Mouse (Mus musculus) splenic B cell, adult 2 months (primary cell): Measurements from ENCODE around the gene Cx3cl1.
A peak's percentile ranks its signal among the peaks of the same experiment; 100 is the strongest.

Source experiments
- DNase-seq: peaks from one replicate; pipeline ENCODE4 v3.0.0-alpha.2; 2011; ENCODE audit warnings: low read depth, low spot score
- H3K27me3 ChIP-seq: 2 replicates; pipeline ENCODE4 v1.6.1; 2012; ENCODE audit warnings: mild to moderate bottlenecking, low read length, moderate library complexity, mixed read lengths; ENCODE audit not compliant: control insufficient read depth, poor library complexity, insufficient read depth, severe bottlenecking
- H3K36me3 ChIP-seq: 2 replicates; pipeline ENCODE4 v1.6.1; 2012; ENCODE audit warnings: mild to moderate bottlenecking, low read length, moderate library complexity, mixed read lengths; ENCODE audit not compliant: control insufficient read depth, poor library complexity, insufficient read depth, severe bottlenecking

The Cx3cl1 gene

GRCm38 (mm10) chr8:94802375-94802774 lies 30.6 kb downstream of the Cx3cl1 start:
- Histone ChIP-seq H3K27me3 (no peaks in the 10 kb centered on the region), H3K36me3 (no peaks in the 10 kb centered on the region)
- DNase-seq: peak; percentile 28

GRCm38 (mm10) chr8:94803551-94803950 lies 31.7 kb downstream of the Cx3cl1 start:
- H3K27me3 ChIP-seq: no peaks in the 10 kb centered on the region
- DNase-seq: no peak
- no peaks in the 10 kb centered on the region for H3K36me3 ChIP-seq

- Histone ChIP-seq H3K27me3 (no peaks in the 10 kb centered on the region), H3K36me3 (no peaks in the 10 kb centered on the region)
- no peak for DNase-seq
These were observed 32.9 kb downstream of the Cx3cl1 start for GRCm38 (mm10) chr8:94804546-94805340.

- Histone ChIP-seq H3K36me3 (no peaks in the 10 kb centered on the region), H3K27me3 (no peaks in the 10 kb centered on the region)
- no peak for DNase-seq
These were observed 34.0 kb downstream of the Cx3cl1 start for GRCm38 (mm10) chr8:94805811-94806210.

DNA sequence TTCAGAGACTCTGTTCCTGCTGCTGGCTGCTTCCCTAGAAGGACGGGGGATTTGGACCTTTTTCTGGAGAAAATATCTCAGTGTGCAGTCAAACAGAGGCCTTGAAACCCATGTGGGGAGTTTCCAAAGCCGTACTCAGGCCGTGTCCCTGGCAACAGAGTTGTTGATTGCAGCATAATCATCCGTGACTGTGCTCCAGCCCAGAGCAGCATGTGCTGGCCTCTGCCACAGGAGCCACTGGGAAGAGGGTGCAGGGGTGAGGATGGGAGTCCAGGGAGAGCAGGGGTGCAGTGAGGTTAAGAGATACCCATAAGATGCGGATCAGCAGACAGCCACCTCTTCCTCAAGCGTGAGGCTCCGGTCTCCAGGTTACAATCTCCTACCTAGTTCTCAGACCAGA lies 35.7 kb downstream of the Cx3cl1 start:
- no peaks in the 10 kb centered on the region for H3K36me3 ChIP-seq
- DNase-seq: no peak
- no peaks in the 10 kb centered on the region for H3K27me3 ChIP-seq

DNA sequence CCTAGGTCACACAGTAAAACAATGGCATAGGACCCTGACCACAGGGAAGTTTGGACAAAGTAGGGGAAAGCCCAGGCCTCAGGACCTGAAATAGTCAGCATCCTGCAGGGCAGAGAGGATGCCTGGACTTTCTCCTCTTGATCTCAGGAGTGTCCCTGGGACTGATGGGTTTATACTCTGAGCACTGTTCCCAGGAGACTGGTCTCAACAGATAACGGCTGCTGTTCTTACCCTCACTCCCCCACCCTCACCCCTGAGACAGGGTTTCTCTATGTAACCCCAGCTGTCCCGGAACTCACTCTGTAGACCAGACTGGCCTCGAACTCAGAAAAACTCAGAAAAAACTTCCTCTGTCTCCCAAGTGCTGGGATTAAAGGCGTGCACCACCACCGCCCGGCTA lies 36.6 kb downstream of the Cx3cl1 start:
- Histone ChIP-seq H3K27me3 (no peaks in the 10 kb centered on the region), H3K36me3 (no peaks in the 10 kb centered on the region)
- no peak for DNase-seq

DNA sequence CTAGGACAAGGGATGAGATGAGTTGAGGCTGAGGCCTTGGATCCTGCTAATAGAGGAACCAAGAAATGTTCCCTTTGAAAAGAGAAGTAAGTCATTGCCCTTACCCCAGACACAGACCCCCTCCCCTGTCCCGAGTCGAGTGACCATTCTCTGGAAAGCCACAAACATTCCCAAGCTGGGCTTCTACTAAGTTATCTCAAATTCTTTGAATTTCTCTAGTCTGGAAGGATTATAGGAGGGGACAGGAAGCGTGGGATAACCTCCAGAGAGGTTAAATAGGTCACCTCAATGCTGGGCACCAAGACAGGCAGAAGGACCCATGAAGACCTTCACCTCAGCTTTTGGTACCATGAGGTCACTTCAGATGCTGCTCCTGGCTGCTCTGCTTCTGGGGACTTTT lies 38.3 kb downstream of the Cx3cl1 start, which contains the start of gene Ccl17:
Gene Ccl17, plus strand, starts transcription at position 301 of the 400 bp plus-strand sequence.
- no peaks in the 10 kb centered on the region for H3K36me3 ChIP-seq
- DNase-seq: no peak
- no peaks in the 10 kb centered on the region for H3K27me3 ChIP-seq

DNA sequence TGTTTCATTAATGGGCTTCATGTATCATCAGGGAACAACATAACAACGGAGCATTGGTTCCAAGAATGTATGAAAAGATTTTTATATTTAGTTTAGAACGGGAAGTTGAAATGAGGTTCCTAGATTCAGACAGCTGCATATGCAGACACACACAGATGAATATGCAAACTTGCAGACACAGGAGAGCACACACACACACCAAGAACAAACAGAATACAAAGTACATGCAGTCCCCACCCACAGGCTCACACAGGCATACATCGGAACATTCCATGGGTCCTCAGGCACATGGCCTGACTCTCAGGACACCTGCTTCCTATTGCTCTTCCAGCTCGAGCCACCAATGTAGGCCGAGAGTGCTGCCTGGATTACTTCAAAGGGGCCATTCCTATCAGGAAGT lies 39.0 kb downstream of the Cx3cl1 start:
- no peaks in the 10 kb centered on the region for H3K36me3 ChIP-seq
- no peak for DNase-seq
- no peaks in the 10 kb centered on the region for H3K27me3 ChIP-seq

DNA sequence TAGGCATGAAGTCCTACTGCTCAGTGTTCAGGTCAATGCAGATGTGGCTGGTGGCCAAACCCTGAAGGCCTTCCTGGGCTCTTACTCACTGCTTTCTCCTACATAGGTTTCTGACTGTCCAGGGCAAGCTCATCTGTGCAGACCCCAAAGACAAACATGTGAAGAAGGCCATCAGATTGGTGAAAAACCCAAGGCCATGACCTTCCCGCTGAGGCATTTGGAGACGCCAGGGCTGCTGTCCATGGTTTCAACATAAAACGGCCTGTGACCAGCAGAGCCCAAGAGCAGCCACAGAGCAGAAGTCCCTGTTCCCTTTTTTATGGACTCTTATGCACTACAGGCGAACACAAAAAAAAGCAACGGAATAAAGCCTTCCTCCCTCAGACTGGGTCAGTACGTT lies 39.8 kb downstream of the Cx3cl1 start:
- H3K36me3 ChIP-seq: no peaks in the 10 kb centered on the region
- DNase-seq: no peak
- no peaks in the 10 kb centered on the region for H3K27me3 ChIP-seq

DNA sequence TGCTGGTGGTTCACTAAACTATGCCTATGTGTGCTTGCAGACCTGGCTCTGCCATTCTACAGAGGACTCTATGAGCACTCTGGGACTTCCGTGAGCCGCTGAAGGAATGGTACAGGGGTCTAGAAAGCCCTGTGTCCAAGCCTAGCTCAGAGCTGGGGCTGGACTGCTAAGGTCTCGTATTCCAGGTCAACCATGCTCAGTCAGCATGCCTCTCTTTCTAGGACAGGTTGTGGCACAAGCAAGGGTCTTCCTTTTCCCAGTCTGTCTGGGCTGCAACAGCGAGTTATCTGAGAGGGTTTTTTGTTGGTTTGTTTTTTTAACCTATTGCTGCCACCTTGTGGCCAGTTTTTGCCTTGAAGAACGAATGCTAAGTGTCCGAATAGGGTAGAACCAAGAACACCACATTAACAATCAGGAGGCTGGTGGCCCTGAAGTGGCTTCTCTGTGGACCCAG lies 40.9 kb downstream of the Cx3cl1 start:
- no peaks in the 10 kb centered on the region for H3K36me3 ChIP-seq

DNA sequence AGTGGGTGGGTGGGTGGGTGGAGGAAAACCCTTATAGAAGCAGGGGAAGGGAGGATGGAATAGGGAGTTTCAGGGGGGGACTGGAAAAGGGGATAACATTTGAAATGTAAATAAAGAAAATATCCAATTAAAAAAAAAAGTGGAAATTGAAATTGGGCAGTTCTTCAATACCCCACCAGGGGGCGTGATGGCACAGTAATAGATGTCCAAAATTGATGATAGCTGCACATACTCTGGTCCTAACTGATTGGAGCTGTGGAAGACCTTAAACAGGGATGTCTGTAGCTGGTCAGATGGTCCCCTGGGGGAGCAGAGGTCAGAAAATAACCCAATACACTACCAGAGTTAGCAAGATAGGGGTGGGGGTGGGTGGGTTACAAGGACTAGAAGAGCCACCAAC lies 42.7 kb downstream of the Cx3cl1 start:
- H3K36me3 ChIP-seq: no peaks in the 10 kb centered on the region
- DNase-seq: peak; percentile 59

More for the DNA sequence above, 40.9 kb downstream of the Cx3cl1 start:
- DNase-seq: peak; percentile 87
- no peaks in the 10 kb centered on the region for H3K27me3 ChIP-seq

DNA sequence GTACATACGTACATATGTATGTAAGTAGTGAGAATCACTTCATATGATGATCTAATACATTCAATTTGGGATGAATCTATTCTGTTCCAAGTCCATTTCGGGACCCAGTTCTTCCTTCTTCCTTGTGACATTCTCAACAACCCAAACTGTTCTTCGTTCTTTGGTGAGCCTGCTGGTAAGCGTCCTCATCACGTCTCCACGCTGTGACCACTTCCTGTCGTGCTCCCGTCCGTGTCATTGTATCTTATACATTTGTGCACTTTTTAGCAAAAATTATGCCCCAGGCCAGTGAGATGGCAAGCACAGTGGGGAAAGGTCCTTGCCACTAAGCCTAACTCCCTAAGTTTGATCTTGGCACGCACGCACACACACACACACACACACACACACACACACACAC lies 46.1 kb downstream of the Cx3cl1 start:
- H3K27me3 ChIP-seq: no peaks in the 10 kb centered on the region
- H3K36me3 ChIP-seq: peaks cover 8% of the 10 kb centered on the region
- DNase-seq: no peak

More for the DNA sequence above, 42.7 kb downstream of the Cx3cl1 start:
- H3K27me3 ChIP-seq: no peaks in the 10 kb centered on the region

DNA sequence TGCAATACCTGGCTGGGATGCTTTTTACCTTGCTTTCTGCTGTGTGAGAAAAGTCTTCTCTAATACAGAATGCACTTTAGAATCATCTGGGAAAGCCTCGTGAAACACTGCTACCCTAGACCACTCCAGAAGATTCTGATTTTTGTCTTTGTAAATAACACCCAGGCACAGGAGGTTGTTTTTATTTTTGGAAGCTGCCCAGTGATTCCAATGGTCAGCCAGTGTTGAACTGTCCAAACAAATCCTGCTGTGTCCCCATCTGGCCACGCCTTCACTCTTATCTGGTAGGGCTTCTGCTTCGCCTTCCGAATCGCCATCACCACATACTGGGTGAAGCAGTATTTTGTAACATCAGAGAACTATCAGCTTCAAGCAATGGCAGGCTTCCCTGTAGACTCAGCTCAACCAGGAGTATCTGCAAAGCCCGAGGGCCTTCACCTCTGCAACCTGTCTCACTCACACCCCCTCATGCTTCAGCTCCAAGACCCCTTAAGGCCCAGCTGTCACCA lies 47.9 kb downstream of the Cx3cl1 start:
- peaks cover 11% of the 10 kb centered on the region for H3K36me3 ChIP-seq
- no peak for DNase-seq
- H3K27me3 ChIP-seq: no peaks in the 10 kb centered on the region

DNA sequence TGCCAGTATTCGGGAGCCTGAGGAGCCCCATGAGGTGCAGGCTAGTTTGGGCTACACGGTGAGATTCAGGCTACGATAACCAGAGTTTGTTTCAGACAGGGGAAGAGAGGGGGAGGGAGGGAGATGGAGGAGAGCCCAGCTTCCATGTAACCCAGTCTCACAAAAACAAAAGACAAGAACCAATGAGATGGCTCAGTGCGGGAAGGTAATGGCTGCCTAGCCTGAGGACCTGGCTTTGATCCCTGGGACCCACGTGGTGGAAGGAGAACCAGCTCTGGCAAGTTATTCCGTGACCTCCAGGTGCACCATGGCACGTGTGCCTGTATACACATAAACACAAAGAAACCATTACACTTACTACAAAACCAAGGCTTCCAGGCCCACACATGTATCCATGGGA lies 48.7 kb downstream of the Cx3cl1 start:
- Histone ChIP-seq H3K27me3 (no peaks in the 10 kb centered on the region), H3K36me3 (peaks cover 11% of the 10 kb centered on the region)
- no peak for DNase-seq

- H3K36me3 ChIP-seq: peaks cover 11% of the 10 kb centered on the region
- H3K27me3 ChIP-seq: no peaks in the 10 kb centered on the region
- DNase-seq: no peak
These were observed 49.6 kb downstream of the Cx3cl1 start for GRCm38 (mm10) chr8:94821381-94821780.
